Mouse (Mus musculus) spleen, postnatal 36 days (tissue): ENCODE data around the gene Rabep1.
"Not testable (repeated sequence)": the region's sequence is repeated elsewhere in the genome, so short reads cannot be mapped to it uniquely, and the experiment has no call there.

Experiments used
- DNase-seq, 2 experiments: peaks; one replicate each; pipeline ENCODE4 v3.0.0; 2022; ENCODE audit warnings: low spot score in 2 of 2, mixed read lengths in 1 of 2

The Rabep1 gene

DNA sequence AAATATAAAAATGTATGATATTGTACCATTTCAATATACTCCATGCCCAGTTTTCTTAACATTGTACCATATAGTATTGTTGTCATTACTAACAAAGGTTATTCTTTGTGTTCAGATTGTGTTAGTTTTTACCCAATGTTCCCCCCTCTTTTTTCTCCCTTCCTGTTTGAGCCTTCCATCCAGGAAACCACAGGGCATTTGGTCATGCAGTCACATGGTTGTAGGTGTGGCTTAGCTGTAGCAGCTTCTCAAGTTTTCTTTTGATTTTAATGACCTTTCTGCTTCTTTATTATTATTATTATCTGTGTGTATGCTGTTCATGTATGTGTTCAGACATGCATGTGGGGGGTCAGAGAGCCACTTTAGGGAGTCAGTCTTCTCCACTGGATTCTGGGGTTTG, 47.0 kb downstream of the Rabep1 start:
- no peak for DNase-seq

DNA sequence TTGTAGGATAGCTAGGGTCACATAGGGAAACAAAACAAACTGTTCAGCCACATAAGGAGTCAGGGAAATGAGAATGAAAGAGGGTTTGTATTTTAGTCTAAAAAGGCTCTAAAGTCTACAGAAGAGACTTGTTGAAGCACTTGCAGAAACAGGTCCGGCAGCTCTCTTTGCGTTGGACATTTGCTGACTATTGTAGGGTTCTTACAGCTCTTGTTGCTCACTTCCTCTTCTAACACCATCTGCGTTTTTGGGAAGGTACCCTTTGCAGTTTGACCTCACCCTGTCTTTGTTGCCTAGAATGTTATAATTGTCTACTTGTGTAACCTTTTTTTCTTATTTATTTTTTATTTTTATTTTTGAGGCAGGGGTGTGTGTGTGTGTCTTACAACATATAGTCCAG, 53.1 kb downstream of the Rabep1 start:
- DNase-seq = peak; percentile 6 to 11

- DNase-seq = not testable (repeated sequence)
Measured at GRCm38 (mm10) chr11:70898182-70898581, 53.6 kb downstream of the Rabep1 start.

DNA sequence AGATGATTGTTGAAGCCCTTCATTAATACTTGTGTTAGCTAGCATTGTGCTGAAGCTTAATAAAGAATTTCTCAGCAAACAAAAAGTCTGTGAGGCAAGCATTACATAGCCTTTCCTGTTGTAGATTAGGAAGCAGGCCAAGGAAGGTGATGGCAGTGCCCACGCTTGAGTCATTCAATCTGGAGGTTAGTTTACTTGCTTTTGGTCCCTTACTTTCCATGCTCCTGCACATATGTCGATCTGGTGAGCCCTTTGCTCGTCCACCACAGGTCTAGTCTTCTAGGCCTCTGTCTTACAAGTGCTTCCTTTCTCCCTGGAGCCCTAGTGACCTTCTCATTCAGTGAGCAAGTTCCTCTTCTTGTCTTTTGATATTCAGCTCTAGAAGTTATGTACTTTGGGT, 62.1 kb downstream of the Rabep1 start:
- no peak for DNase-seq

DNA sequence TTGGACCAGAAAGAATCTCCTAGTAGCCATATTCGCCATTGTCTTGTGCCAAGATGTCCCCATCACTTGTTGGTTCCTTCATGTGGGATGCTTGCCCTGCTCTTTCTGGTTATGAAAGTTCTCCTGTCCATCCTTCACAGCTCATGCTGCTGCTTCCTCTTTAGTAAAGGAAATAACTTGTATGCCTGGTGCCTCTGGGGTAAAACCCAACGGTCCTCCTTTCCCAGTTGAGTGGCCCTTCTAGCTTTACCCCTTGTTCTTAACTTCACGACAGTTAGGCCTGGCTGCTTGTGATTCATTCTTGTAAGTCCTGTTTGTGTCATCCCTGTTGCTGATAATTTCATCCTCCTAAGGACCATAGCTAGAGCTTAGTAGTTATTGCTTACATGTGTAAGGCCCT, 66.7 kb downstream of the Rabep1 start:
- peak; percentile 5 to 19 for DNase-seq

DNA sequence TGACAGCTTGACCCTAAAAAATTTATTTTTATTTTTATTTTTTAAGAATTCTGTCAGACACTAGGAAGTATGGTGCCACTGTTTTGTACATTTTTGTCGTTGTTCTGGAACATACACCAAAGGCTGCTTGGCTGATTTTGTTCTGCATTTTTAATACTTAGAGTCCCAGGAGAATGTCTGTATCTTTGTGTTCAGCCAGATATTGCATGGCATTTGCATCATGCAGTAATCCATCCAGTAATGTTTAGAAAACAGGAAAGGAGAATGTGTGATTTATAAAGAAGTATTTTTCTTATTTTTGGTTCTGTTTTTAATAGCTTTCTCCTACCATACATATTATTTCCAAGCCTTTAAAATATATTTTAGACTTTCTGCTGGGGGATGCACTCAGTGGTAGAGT, 67.3 kb downstream of the Rabep1 start:
- DNase-seq = no peak

DNA sequence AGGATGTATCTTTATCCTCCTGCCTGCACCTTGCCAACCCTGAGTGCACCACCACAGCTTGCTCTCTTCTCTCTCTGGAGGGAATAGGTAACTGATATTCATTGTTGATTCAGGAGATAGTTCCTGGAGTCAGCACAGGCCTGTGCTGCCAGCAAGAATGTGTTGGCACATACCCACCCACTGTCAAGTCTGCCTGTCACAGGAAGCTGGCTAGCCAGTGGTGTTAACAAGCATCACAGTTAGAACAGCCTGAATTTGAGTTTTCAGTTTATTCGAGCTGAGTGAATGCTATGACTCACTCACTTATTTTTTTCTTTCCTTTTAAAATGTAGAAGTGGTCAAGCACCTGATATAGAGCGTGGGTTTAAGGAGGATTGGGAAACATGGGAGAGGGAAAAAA, 73.3 kb downstream of the Rabep1 start:
- no peak for DNase-seq

- DNase-seq = no peak
Measured at GRCm38 (mm10) chr11:70919524-70919923, 74.9 kb downstream of the Rabep1 start.

GRCm38 (mm10) chr11:70931461-70931860, 86.9 kb downstream of the Rabep1 start:
- no peak for DNase-seq

DNA sequence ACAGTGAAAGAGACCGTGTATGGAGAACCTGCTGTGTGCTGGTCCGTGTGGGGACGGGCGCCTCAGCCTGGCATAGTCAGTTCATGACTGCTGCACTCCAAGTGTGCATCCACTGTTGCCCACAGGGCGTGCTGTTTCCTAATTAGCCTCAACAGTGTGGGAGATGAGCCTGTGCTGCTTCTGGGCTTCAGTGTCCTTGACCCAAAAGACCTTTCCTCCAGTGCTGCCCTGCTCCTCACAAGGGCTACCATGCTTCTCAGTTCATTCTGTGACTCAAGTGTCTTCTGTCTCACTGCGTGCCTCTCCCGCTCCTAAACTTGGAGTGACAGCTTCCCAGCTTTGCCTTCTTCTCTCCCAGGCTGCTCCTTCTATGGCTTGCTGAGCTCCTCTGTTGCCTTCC, 90.7 kb downstream of the Rabep1 start:
- DNase-seq = no peak

GRCm38 (mm10) chr11:70942596-70942995, 98.0 kb downstream of the Rabep1 start:
- DNase-seq = no peak

DNA sequence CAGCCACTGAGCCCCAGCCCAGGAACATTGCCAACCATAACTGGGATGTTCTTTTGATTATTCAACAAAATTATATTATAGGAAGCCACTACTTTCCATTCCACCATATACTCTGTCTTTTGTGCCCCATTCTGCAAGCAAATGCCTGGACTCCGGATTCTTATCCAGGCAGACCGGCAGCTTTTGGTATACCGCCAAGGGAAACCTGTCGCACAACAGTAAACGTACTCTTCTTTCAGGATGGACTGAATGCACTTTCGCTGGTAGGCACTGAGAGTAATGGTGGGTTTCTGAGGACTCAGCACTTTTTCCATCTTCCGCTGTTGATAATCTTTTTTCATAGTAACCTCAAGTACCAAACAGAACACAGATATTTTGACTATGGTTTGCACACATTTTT, 99.1 kb downstream of the Rabep1 start:
- DNase-seq = no peak

GRCm38 (mm10) chr11:70944935-70945817, 100.6 kb downstream of the Rabep1 start:
- DNase-seq = no peak

- DNase-seq = no peak
Measured at GRCm38 (mm10) chr11:70954711-70955110, 110.1 kb downstream of the Rabep1 start.

- no peak for DNase-seq
Measured at GRCm38 (mm10) chr11:70960786-70961554, 116.4 kb downstream of the Rabep1 start.

GRCm38 (mm10) chr11:70964222-70964907, 119.8 kb downstream of the Rabep1 start:
- DNase-seq = no peak

- no peak for DNase-seq
Measured at GRCm38 (mm10) chr11:70969271-70969794, 124.8 kb downstream of the Rabep1 start.

DNA sequence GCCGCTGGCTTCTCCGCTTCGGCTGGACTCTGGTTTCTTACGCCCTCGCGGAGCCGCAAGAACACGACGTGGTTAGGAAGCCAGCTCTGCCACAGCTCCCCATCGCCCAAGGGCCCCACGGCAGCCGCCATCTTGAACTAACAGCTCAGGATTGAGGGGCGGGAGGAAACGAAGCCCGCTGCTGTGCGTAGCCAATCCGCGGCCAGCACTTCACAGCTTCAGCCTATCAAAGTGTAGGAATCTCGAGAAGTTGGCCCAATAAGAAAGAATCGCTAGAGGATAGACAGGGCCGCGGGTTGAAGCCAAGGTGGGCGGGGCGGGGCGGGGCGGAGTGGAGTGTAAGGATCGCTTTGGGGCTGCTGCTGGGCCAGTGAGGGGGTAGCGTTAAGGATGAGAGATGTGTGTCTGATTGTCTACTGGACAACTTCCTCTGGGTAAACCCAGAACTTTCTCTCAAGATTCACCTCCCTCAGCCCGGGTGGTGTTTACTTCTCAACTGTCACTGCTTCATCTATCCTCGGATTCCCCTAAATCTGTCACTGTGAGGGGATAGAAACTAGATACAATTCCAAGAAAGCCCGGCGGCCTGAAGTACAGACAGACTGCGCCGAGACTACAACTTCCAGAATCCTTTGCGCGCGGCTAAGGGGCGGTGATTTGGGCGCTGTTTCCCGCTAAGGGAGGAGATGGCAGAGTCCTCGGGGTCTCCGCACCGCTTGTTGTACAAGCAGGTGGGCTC, 125.4 kb downstream of the Rabep1 start, which contains the start of the genes Nup88 and Rpain:
Nup88 (minus strand) TSS at position 153 of the 739 bp plus-strand sequence.
Rpain (plus strand) TSS at position 393 of the 739 bp plus-strand sequence.
- peak; percentile 92 to 93 for DNase-seq

GRCm38 (mm10) chr11:70970560-70971540, 126.3 kb downstream of the Rabep1 start:
- DNase-seq = peak; percentile 52 to 75

GRCm38 (mm10) chr11:70972586-70972985, 128.0 kb downstream of the Rabep1 start:
- DNase-seq = no peak
